Mouse (Mus musculus) inflammation-experienced regulatory T-cells, adult 6 months (primary cell): ENCODE results near the gene Ankrd9. TPM values are rescaled to one million over a fixed set of nuclear protein-coding genes. Genes with fewer than 3 reads are reported as not detected.

Experiments used
- ATAC-seq: one replicate; pipeline ENCODE4 v1.8.0; 2017
- polyA plus RNA-seq, 3 experiments: library from polyadenylated mRNA; unstranded; fragments of 100-300 nt; shearing (Covaris generic); gene quantifications; one replicate each; pipeline ENCODE4 v1.2.1; 2017

Ankrd9 gene
- polyA plus RNA-seq, 3 experiments from 2014 or later = 0.28 to 1.4 (median 0.61) TPM

- no peak for ATAC-seq
Observed at GRCm38 (mm10) chr12:110954351-110954991, 24.4 kb downstream of the Ankrd9 start.

- no peak for ATAC-seq
Observed at GRCm38 (mm10) chr12:110953900-110954299, 24.9 kb downstream of the Ankrd9 start.

DNA sequence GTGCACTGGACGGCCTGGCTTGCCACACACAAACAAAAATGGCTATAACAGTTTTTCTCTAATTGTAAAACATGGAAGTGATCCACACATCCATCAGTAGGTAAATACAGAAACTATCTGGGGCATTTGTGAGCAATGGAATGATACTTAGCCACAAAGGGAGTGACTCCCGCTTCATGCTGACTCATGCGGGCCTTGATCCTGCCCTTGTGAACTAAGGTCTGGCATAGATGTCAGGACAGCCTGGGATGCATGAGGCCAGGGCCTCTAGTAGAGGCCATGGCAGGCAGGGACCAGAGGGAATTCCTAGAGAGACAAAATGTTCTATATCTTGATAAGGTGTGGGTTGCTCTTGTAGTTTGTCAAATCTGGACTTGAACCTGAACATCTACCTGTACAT, 25.4 kb downstream of the Ankrd9 start:
- ATAC-seq = no peak

DNA sequence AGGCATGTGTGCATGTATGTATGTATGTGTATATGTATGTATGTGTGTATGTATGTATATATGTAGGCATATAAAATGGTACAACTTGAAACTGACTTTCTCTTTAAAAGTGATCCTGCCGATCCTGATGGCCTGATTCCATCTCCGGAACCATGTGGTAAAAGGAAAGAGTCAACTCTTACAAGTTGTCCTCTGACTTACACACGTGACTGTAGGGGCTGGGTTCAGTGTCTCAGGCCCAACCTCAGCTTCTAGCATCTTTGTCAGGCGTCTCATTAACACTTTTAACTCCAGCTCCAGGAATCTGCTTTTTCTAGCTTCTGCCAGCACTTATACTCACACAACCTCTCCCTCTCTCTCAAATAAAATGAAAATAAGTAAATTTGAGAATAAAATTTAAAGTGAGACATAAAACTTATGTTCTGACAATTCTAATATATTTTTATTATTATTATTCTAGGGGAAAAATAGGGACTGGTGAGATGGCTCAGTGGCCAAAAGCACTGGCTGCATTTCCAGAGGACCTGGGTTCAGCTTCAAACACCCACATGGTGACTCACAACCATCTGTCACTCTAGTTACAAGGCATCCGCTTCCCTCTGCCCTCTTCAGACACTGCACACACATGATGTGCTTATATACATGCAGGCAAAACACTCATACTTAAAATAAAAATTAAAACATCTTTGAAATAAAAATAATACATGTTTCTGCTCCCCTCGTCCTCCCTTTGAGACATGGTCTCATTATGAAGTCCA, 26.0 kb downstream of the Ankrd9 start:
- no peak for ATAC-seq

DNA sequence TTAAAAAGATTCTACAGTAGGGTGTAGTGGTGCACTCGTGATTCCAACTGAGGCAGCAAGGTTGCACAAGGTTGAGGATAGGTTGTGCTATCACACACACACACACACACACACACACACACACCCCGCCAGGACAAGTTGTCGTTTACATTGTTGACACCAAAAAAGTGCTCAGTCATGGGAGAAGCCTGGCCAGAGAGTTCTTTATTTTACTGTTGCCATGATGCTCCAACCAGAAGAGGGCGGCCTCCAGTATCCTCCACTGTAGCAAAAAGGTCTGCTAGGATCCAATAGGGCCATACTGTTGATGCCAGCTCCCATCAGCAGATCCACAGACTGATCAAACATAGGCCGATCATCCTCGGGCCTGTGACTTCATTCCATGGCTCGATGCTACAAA, 27.6 kb downstream of the Ankrd9 start:
- no peak for ATAC-seq

DNA sequence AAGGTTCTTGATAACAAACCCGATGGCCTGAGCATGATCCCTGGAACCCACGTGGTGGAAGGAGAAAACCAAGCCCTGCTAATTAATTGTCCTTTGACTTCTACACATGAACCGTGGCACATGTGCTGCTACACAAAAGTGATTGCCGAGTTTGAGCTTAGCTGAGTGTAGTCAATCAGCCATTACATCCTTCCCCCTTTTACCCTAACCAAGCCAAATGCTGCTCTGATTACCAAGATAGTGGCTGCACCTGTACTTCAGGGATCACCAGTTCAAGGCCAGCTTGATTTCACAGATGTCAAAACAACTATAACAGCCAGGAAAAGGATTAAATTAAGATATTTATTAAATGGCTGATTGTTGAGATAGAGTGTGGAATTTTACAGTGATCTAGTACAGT, 28.7 kb downstream of the Ankrd9 start:
- ATAC-seq = no peak

GRCm38 (mm10) chr12:110949410-110949809, 29.4 kb downstream of the Ankrd9 start:
- no peak for ATAC-seq

GRCm38 (mm10) chr12:110948910-110949201, 30.0 kb downstream of the Ankrd9 start:
- ATAC-seq = no peak

DNA sequence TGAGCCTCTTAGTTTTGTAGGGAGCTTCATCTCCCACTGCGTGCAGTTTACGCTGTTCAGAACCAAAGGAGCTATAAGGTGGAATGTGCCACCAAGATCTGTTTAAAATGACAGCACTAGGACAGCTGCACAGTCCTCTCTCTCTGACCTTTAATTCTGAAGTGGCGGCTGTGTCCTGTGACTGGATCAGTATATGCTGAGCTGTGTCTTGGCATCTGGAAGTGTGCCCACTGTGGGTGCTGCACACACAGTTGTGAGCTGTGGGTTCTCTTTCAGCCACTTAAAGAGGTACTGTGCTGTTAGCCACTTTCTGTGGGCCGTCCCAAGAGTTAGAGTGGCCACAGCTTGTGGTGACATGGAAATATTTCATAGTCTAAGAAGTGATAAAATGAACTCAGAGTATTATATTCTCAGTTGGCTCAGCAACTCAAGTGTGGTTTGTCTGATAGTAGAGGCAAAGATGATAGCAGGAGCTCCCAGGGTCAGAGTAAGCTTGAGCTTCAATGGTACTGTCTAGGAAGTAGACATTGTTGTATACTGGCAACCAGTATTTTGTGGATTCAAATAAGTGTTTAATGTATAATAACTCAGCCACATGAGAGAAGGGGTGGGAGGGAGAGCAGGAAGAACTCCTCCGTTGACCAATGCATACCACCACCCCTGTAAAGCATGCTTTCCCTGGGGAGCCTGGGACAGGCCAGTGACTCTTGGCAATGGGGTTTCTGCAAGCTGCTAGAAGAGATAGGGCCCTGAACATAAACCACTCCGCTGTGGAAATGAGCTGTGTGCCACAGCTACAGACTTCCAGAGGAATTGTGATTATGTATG, 30.5 kb downstream of the Ankrd9 start:
- ATAC-seq = no peak

DNA sequence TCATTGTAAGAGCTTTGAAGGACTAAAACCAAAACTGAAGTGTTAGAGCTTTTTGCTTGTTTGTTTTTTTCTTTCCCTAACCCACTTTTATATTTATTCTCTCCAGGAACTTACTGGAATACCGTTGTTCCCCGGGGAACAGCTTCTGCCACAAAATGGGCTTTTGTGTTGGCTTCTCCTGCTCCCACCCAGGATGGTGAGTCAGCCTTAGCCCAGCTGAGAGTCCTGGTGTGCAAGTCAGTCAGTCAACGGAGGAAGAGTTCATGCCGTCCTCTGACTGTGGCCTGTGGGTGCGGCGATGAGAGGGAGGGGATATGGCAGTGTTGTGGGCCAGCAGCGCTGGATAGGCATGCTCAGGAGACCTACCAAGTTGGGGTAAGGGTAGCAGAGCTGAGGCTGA, 32.6 kb downstream of the Ankrd9 start:
- no peak for ATAC-seq

- no peak for ATAC-seq
Observed at GRCm38 (mm10) chr12:110940869-110941268, 38.0 kb downstream of the Ankrd9 start.

GRCm38 (mm10) chr12:110939385-110939784, 39.5 kb downstream of the Ankrd9 start:
- peak; percentile 78 for ATAC-seq

DNA sequence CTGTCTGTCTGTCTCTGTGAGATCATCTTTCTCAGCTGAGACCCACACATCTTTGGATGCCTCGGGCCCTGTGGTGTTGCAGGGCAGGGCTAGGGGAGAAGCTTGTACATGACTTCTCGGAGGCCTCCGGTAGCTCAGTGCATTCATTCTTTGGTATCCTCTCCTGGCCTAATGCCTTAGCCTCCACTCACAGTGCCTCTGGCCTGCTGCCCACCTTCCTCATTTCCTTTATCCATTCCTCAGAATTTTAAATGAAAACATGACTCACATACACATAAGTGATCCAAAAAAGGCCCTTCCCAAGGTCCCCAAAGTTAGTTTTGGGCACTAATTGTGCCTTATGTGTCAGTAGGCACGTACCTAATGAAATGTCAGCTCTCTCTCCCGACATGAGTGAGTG, 41.3 kb downstream of the Ankrd9 start:
- no peak for ATAC-seq

- peak; percentile 47 for ATAC-seq
Observed at GRCm38 (mm10) chr12:110935983-110936620, 42.7 kb downstream of the Ankrd9 start.

DNA sequence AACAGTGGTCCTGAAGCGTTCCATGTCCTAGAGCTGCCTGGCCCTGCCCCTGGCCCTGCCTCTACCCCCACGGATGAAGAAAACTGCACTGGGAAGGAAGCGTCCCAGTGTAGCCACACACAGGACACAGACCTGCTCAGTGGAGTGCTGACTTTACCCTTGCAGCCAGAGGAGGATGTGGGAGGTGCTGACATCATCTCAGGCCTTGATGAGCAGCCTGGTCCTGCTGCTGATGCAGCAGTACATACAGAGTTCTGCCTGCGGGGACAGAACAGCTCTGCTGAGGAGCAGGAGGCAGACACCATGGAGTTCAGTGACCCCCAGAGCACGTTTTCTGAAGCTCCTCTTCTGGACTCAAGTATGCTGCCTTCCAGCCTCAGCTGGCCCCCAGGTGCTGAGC, 46.0 kb downstream of the Ankrd9 start:
- peak; percentile 28 for ATAC-seq

Other genes with a start within 250 kb of the Ankrd9 start
- 10 to 100 TPM; 24.8 to 34.0 (median 33.4) TPM for gene Wdr20, start 241.1 kb downstream of the Ankrd9 start, polyA plus RNA-seq
- gene Mok, start 138.1 kb downstream of the Ankrd9 start, polyA plus RNA-seq = under 1 TPM in 2 of 3 experiments, not detected in 1; 0.50 to 0.57 TPM
- gene Zfp839, start 128.8 kb downstream of the Ankrd9 start, polyA plus RNA-seq = 1 to 10 TPM; 1.7 to 2.4 (median 2.3) TPM
- gene Cinp, start 89.9 kb downstream of the Ankrd9 start, polyA plus RNA-seq = 10 to 100 TPM; 38.4 to 45.4 (median 43.2) TPM
- gene Tecpr2, start 89.8 kb downstream of the Ankrd9 start, polyA plus RNA-seq = 1 to 10 TPM in 2 of 3 experiments, under 1 TPM in 1; 0.88 to 1.6 (median 1.4) TPM
- gene Rcor1, start 60.3 kb upstream of the Ankrd9 start, polyA plus RNA-seq = 10 to 100 TPM; 13.6 to 19.7 (median 14.7) TPM
- 10 to 100 TPM; 12.6 to 15.8 (median 13.7) TPM for gene Traf3, start 187.3 kb upstream of the Ankrd9 start, polyA plus RNA-seq
- 1 to 10 TPM in 2 of 3 experiments, not detected in 1; 1.4 to 1.5 TPM for gene 4930595D18Rik, start 205.5 kb upstream of the Ankrd9 start, polyA plus RNA-seq